Mouse (Mus musculus) frontal cortex, postnatal 36 days (tissue): ENCODE measurements around the gene Gabrb1.

Source experiments
- DNase-seq, 2 experiments: peaks; one replicate each; pipeline ENCODE4 v3.0.0; 2022; ENCODE audit warnings: low spot score in 2 of 2

Gabrb1 gene

GRCm38 (mm10) chr5:71828996-71829395 lies 171.1 kb downstream of the Gabrb1 start:
- peak in 1 of 2 experiments; percentile 53 for DNase-seq

GRCm38 (mm10) chr5:71830342-71830741 lies 172.4 kb downstream of the Gabrb1 start:
- no peak for DNase-seq

GRCm38 (mm10) chr5:71842241-71842640 lies 184.3 kb downstream of the Gabrb1 start:
- peak in 1 of 2 experiments; percentile 51 for DNase-seq

GRCm38 (mm10) chr5:71898214-71898613 lies 240.3 kb downstream of the Gabrb1 start:
- DNase-seq = peak in 1 of 2 experiments; percentile 49

GRCm38 (mm10) chr5:71903399-71903798 lies 245.5 kb downstream of the Gabrb1 start:
- DNase-seq = no peak

- DNase-seq = no peak
Measured at GRCm38 (mm10) chr5:71914028-71914427, 256.1 kb downstream of the Gabrb1 start.

- no peak for DNase-seq
Measured at GRCm38 (mm10) chr5:71915711-71916110, 257.8 kb downstream of the Gabrb1 start.

GRCm38 (mm10) chr5:71917206-71917605 lies 259.3 kb downstream of the Gabrb1 start:
- peak; percentile 76 to 85 for DNase-seq

GRCm38 (mm10) chr5:71923636-71924035 lies 265.7 kb downstream of the Gabrb1 start:
- DNase-seq = no peak

GRCm38 (mm10) chr5:71926336-71926735 lies 268.4 kb downstream of the Gabrb1 start:
- DNase-seq = peak; percentile 38 to 62

- DNase-seq = no peak
Measured at GRCm38 (mm10) chr5:71930036-71930435, 272.1 kb downstream of the Gabrb1 start.

GRCm38 (mm10) chr5:71951398-71951797 lies 293.5 kb downstream of the Gabrb1 start:
- no peak for DNase-seq

- no peak for DNase-seq
Measured at GRCm38 (mm10) chr5:71955070-71955685, 297.3 kb downstream of the Gabrb1 start.

GRCm38 (mm10) chr5:71964876-71965432 lies 307.0 kb downstream of the Gabrb1 start:
- no peak for DNase-seq

- DNase-seq = peak in 1 of 2 experiments; percentile 31
Measured at GRCm38 (mm10) chr5:71965529-71965928, 307.6 kb downstream of the Gabrb1 start.

- peak in 1 of 2 experiments; percentile 53 for DNase-seq
Measured at GRCm38 (mm10) chr5:71970140-71970800, 312.4 kb downstream of the Gabrb1 start.

GRCm38 (mm10) chr5:71972831-71973230 lies 314.9 kb downstream of the Gabrb1 start:
- peak; percentile 41 to 59 for DNase-seq

- no peak for DNase-seq
Measured at GRCm38 (mm10) chr5:71976133-71976532, 318.2 kb downstream of the Gabrb1 start.

GRCm38 (mm10) chr5:71976571-71977061 lies 318.7 kb downstream of the Gabrb1 start:
- peak; percentile 60 to 84 for DNase-seq

GRCm38 (mm10) chr5:71986561-71986960 lies 328.6 kb downstream of the Gabrb1 start:
- DNase-seq = no peak

GRCm38 (mm10) chr5:71986983-71987398 lies 329.1 kb downstream of the Gabrb1 start:
- peak; percentile 42 to 73 for DNase-seq

- no peak for DNase-seq
Measured at GRCm38 (mm10) chr5:71999466-71999865, 341.6 kb downstream of the Gabrb1 start.
